ENCODE assay signal across 9 mouse cellular contexts in genomic region chr5:148977698-148978457, GRCm38 (mm10). TPM values are rescaled to one million over a fixed set of nuclear protein-coding genes. Genes with fewer than 3 reads are reported as not detected.
DNase-seq lines count a peak whose midpoint lies in the region; ATAC-seq and TF ChIP-seq lines count a peak whose summit lies in the region.
"Had no signal": no experiment of that assay in that cellular context is flagged by ENCODE, and none has a peak within 500 bp of the region (broad histone marks: within the 10 kb centered on the region; RNA-seq: fewer than 3 reads in every experiment).

No protein-coding gene starts in this region.

- no peak for TF ChIP-seq POLR2A in brain, embryonic 14.5 days (IDR thresholded peaks at IDR 0.05; ENCODE audit: borderline replicate concordance, extremely low read depth, insufficient read depth, insufficient read length, poor library complexity, severe bottlenecking)

- H3K4me1 ChIP-seq in forebrain, embryonic 12.5 days: peaks cover 18% of the 10 kb centered on the region
- peaks cover 4% of the 10 kb centered on the region for H3K4me1 ChIP-seq in forebrain, postnatal 0 days (ENCODE audit: insufficient read depth)
- H3K4me1 ChIP-seq in intestine, embryonic 15.5 days (replicated peaks): peaks cover 11% of the 10 kb centered on the region

- no peaks in the 10 kb centered on the region for H3K36me3 ChIP-seq in forebrain, embryonic 12.5 days (replicated peaks)
- H3K36me3 ChIP-seq in forebrain, postnatal 0 days (ENCODE audit: insufficient read depth): no peaks in the 10 kb centered on the region
- H3K36me3 ChIP-seq in intestine, embryonic 15.5 days: no peaks in the 10 kb centered on the region

- H3K27ac ChIP-seq in forebrain, embryonic 12.5 days: peak overlapping the region; percentile 8; the same call in 1 of the 2 replicates
- H3K27ac ChIP-seq in forebrain, postnatal 0 days (ENCODE audit: low read depth, low read length): no peak overlapping the region
- peak overlapping the region; percentile 41 for H3K27ac ChIP-seq in intestine, embryonic 15.5 days

- H3K27me3 ChIP-seq in forebrain, embryonic 12.5 days: no peaks in the 10 kb centered on the region
- H3K27me3 ChIP-seq in forebrain, postnatal 0 days (ENCODE audit: insufficient read depth, low read length): no peaks in the 10 kb centered on the region
- no peaks in the 10 kb centered on the region for H3K27me3 ChIP-seq in intestine, embryonic 15.5 days (replicated peaks)
- H3K27me3 ChIP-seq: CH12.LX had no signal

- no peak for TF ChIP-seq CTCF in forebrain, postnatal 0 days (IDR thresholded peaks at IDR 0.05; ENCODE audit: low read depth)
- TF ChIP-seq CTCF in brain, embryonic 14.5 days (IDR thresholded peaks at IDR 0.05; ENCODE audit: borderline replicate concordance, extremely low read depth, insufficient read depth, insufficient read length): no peak

- no peak for ATAC-seq in forebrain, embryonic 12.5 days (ENCODE audit: low FRiP score)
- ATAC-seq in forebrain, postnatal 0 days: no peak
- peak; percentile 59 for ATAC-seq in intestine, embryonic 15.5 days
- peak; percentile 15 for ATAC-seq in megakaryocyte progenitor cell, adult 5-6 weeks (replicated peaks; ENCODE audit: poor library complexity)
- no peak for ATAC-seq in cerebellum, adult (ENCODE audit: insufficient number of reproducible peaks, low FRiP score, low TSS enrichment)

- no peaks in the 10 kb centered on the region for H3K9me3 ChIP-seq in forebrain, embryonic 12.5 days
- no peaks in the 10 kb centered on the region for H3K9me3 ChIP-seq in forebrain, postnatal 0 days (ENCODE audit: low read length)
- no peaks in the 10 kb centered on the region for H3K9me3 ChIP-seq in intestine, embryonic 15.5 days

- H3K4me2 ChIP-seq in forebrain, embryonic 12.5 days: no peak overlapping the region
- no peak overlapping the region for H3K4me2 ChIP-seq in forebrain, postnatal 0 days (ENCODE audit: low read depth)
- peak overlapping the region; percentile 24; the same call in 1 of the 2 replicates for H3K4me2 ChIP-seq in intestine, embryonic 15.5 days (replicated peaks)

- H3K4me3 ChIP-seq in forebrain, embryonic 12.5 days (replicated peaks): no peak overlapping the region
- no peak overlapping the region for H3K4me3 ChIP-seq in forebrain, postnatal 0 days (ENCODE audit: low read depth, low read length)
- no peak overlapping the region for H3K4me3 ChIP-seq in intestine, embryonic 15.5 days (replicated peaks)

- no peak overlapping the region for H3K9ac ChIP-seq in forebrain, embryonic 12.5 days
- no peak overlapping the region for H3K9ac ChIP-seq in forebrain, postnatal 0 days
- H3K9ac ChIP-seq in intestine, embryonic 15.5 days: no peak overlapping the region

- 38% methylated on average over 14 of the region's 14 CpGs for WGBS in forebrain, embryonic 12.5 days
- WGBS in forebrain, postnatal 0 days: 33% methylated on average over 14 of the region's 14 CpGs
- WGBS in intestine, embryonic 15.5 days: 20% methylated on average over 14 of the region's 14 CpGs

- DNase-seq in forebrain, postnatal 0 days: no peak
- DNase-seq in brain, embryonic 14.5 days (ENCODE audit: low read depth): peak; percentile 42
- DNase-seq in right cerebral cortex, adult 18-20 months: no peak
- no peak for DNase-seq in gastrocnemius, postnatal 4 days (ENCODE audit: low spot score in 2 of 2)

RNA-seq across cellular contexts. Expression of gene Gm42791, which starts 17.1 kb away (rescaled TPM):
- 4.3 and 4.9 TPM in 2 replicates for polyA plus RNA-seq in forebrain, embryonic 12.5 days (2016; fragmentation: Nextera tagmentation; extraction: Ambion mirVana)
- not detected in 2 replicates for total RNA-seq in forebrain, postnatal 0 days (2014; rRNA removed)
- 2.0 and 5.7 TPM in 2 replicates for polyA plus RNA-seq in forebrain, postnatal 0 days (2015; fragmentation: Nextera tagmentation; extraction: Ambion mirVana)
- polyA plus RNA-seq in brain, embryonic 14.5 days (2012; rRNA removed): not detected in 2 replicates
- polyA plus RNA-seq in intestine, embryonic 15.5 days (2015; fragmentation: Nextera tagmentation; extraction: Ambion mirVana): 0.57 and 2.3 TPM in 2 replicates
- not detected in 2 replicates for total RNA-seq in megakaryocyte progenitor cell, adult 5-6 weeks (2015)
- not detected in 2 replicates for total RNA-seq in megakaryocyte progenitor cell, adult 5-6 weeks (2017)
- total RNA-seq in gastrocnemius, postnatal 4 days (2021): 1 to 10 TPM; 1.5 to 3.6 TPM

RNA-seq across cellular contexts. Expression of gene Katnal1, which starts 48.8 kb away (rescaled TPM):
- polyA plus RNA-seq in forebrain, embryonic 12.5 days (2016; fragmentation: Nextera tagmentation; extraction: Ambion mirVana): 37.7 and 42.2 TPM in 2 replicates
- 45.0 and 47.9 TPM in 2 replicates for total RNA-seq in forebrain, postnatal 0 days (2014; rRNA removed)
- polyA plus RNA-seq in forebrain, postnatal 0 days (2015; fragmentation: Nextera tagmentation; extraction: Ambion mirVana): 18.0 and 24.0 TPM in 2 replicates
- 21.4 and 27.0 TPM in 2 replicates for polyA plus RNA-seq in brain, embryonic 14.5 days (2012; rRNA removed)
- polyA plus RNA-seq in intestine, embryonic 15.5 days (2015; fragmentation: Nextera tagmentation; extraction: Ambion mirVana): 8.1 and 9.5 TPM in 2 replicates
- total RNA-seq in megakaryocyte progenitor cell, adult 5-6 weeks (2015): 5.6 and 6.5 TPM in 2 replicates
- 6.9 and 9.0 TPM in 2 replicates for total RNA-seq in megakaryocyte progenitor cell, adult 5-6 weeks (2017)
- 10 to 100 TPM; 10.4 to 12.4 TPM for total RNA-seq in gastrocnemius, postnatal 4 days (2021)

Comparison
In these comparisons a context has a peak if more than half of its experiments do, and no peak if none do; other contexts are left out.
1. ATAC-seq: peak in intestine, embryonic 15.5 days (single experiment) and megakaryocyte progenitor cell, adult 5-6 weeks (single experiment); none in forebrain, embryonic 12.5 days (single experiment), forebrain, postnatal 0 days (single experiment) and cerebellum, adult (single experiment).